Mouse (Mus musculus): Measurements from ENCODE around the gene Olfr867. TPM values are rescaled to one million over a fixed set of nuclear protein-coding genes. Genes with fewer than 3 reads are reported as not detected.

The Olfr867 gene
- total and polyA plus RNA-seq, 3 experiments = not detected

DNA sequence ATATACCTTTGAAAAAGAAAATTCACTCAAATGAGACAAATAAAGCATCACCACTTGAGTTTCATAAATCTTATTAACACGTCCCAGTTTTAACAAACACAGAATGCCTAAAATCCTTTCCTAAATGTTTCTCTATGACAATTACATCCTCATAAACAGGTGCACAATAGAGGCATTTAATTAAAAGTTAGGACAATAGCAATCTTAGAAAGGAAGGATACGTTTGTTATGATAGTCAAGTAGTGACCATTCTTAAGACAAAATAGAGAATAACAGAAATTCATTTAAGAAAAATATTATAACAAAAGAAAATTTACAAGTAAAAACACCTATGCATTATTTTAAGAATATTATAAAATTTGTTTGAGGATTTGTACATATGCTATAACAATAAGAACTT, 29.4 kb downstream of the Olfr867 start, which contains the start of gene Olfr866:
TSS of gene Olfr866 (minus strand) at position 101 of the 400 bp plus-strand sequence.
- no peak for TF ChIP-seq MAX (IDR thresholded peaks at IDR 0.05; ENCODE audit: low read length)
- TF ChIP-seq SIN3A (IDR thresholded peaks at IDR 0.05; ENCODE audit: low read length) = no peak
- no peak for TF ChIP-seq EP300 (IDR thresholded peaks at IDR 0.05; ENCODE audit: low read depth in 1 of 2, low read length in 2 of 2)
- no peak for TF ChIP-seq SMC3 (IDR thresholded peaks at IDR 0.05; ENCODE audit: low read depth, low read length)
- no peak for TF ChIP-seq ELF1 (IDR thresholded peaks at IDR 0.05; ENCODE audit: low read depth, low read length)
- H3K79me2 ChIP-seq (ENCODE audit: control insufficient read depth, insufficient read depth, low read length, poor library complexity) = no peaks in the 10 kb centered on the region
- no peak within 1 kb of the TSS for H3K9ac ChIP-seq (ENCODE audit: control insufficient read depth, low read depth, low read length, poor library complexity, severe bottlenecking)
- no peak for DNase-seq (ENCODE audit: low read depth, low spot score)
- no peaks in the 10 kb centered on the region for H3K9me3 ChIP-seq (replicated peaks; ENCODE audit: insufficient read depth, low read length)
- no peak within 1 kb of the TSS for H3K4me3 ChIP-seq (ENCODE audit: control insufficient read depth in 1 of 2, insufficient read depth in 1 of 2, low read depth in 2 of 2, low read length in 2 of 2)
- no peaks in the 10 kb centered on the region for H3K4me1 ChIP-seq (ENCODE audit: control insufficient read depth in 1 of 2, insufficient read depth in 2 of 2, low read length in 2 of 2)
- no peaks in the 10 kb centered on the region for H3K36me3 ChIP-seq (ENCODE audit: control insufficient read depth in 1 of 2, insufficient read depth in 2 of 2, low read length in 2 of 2)
- no peak within 1 kb of the TSS for H3K27ac ChIP-seq (ENCODE audit: control insufficient read depth, low read depth, low read length)
- no peaks in the 10 kb centered on the region for H3K27me3 ChIP-seq (ENCODE audit: control insufficient read depth in 1 of 2, insufficient read depth in 2 of 2, low read length in 2 of 2)

Other genes with a start within 250 kb of the Olfr867 start
- not detected in 2 replicates for gene Olfr860, start 207.8 kb downstream of the Olfr867 start, total RNA-seq (2012; rRNA removed)
- gene Olfr860, start 207.8 kb downstream of the Olfr867 start, polyA plus RNA-seq (2012; ENCODE audit: insufficient read depth in 1 of 2, insufficient read length in 2 of 2, low read depth in 1 of 2, low replicate concordance in 2 of 2, missing spikeins in 1 of 2) = not detected
- not detected in 2 replicates for gene Olfr862, start 169.6 kb downstream of the Olfr867 start, total RNA-seq (2012; rRNA removed)
- gene Olfr862, start 169.6 kb downstream of the Olfr867 start, polyA plus RNA-seq (2012; ENCODE audit: insufficient read depth in 1 of 2, insufficient read length in 2 of 2, low read depth in 1 of 2, low replicate concordance in 2 of 2, missing spikeins in 1 of 2) = not detected
- 0.26 and 0.39 TPM in 2 replicates for gene Olfr77, start 140.7 kb downstream of the Olfr867 start, total RNA-seq (2012; rRNA removed)
- gene Olfr77, start 140.7 kb downstream of the Olfr867 start, polyA plus RNA-seq (2012; ENCODE audit: insufficient read depth in 1 of 2, insufficient read length in 2 of 2, low read depth in 1 of 2, low replicate concordance in 2 of 2, missing spikeins in 1 of 2) = under 1 TPM in 1 of 2 experiments, not detected in 1; 0.03 TPM
- gene Olfr866, start 29.5 kb downstream of the Olfr867 start, total RNA-seq (2012; rRNA removed) = not detected in 2 replicates
- gene Olfr866, start 29.5 kb downstream of the Olfr867 start, polyA plus RNA-seq (2012; ENCODE audit: insufficient read depth in 1 of 2, insufficient read length in 2 of 2, low read depth in 1 of 2, low replicate concordance in 2 of 2, missing spikeins in 1 of 2) = not detected
- not detected in 2 replicates for gene Olfr868, start 41.1 kb upstream of the Olfr867 start, total RNA-seq (2012; rRNA removed)
- gene Olfr868, start 41.1 kb upstream of the Olfr867 start, polyA plus RNA-seq (2012; ENCODE audit: insufficient read depth in 1 of 2, insufficient read length in 2 of 2, low read depth in 1 of 2, low replicate concordance in 2 of 2, missing spikeins in 1 of 2) = not detected
- not detected in 2 replicates for gene Olfr869, start 71.4 kb upstream of the Olfr867 start, total RNA-seq (2012; rRNA removed)
- gene Olfr869, start 71.4 kb upstream of the Olfr867 start, polyA plus RNA-seq (2012; ENCODE audit: insufficient read depth in 1 of 2, insufficient read length in 2 of 2, low read depth in 1 of 2, low replicate concordance in 2 of 2, missing spikeins in 1 of 2) = not detected
- gene Olfr870, start 116.5 kb upstream of the Olfr867 start, total RNA-seq (2012; rRNA removed) = not detected in 2 replicates
- gene Olfr870, start 116.5 kb upstream of the Olfr867 start, polyA plus RNA-seq (2012; ENCODE audit: insufficient read depth in 1 of 2, insufficient read length in 2 of 2, low read depth in 1 of 2, low replicate concordance in 2 of 2, missing spikeins in 1 of 2) = not detected
- not detected in 2 replicates for gene Olfr871, start 154.6 kb upstream of the Olfr867 start, total RNA-seq (2012; rRNA removed)
- gene Olfr871, start 154.6 kb upstream of the Olfr867 start, polyA plus RNA-seq (2012; ENCODE audit: insufficient read depth in 1 of 2, insufficient read length in 2 of 2, low read depth in 1 of 2, low replicate concordance in 2 of 2, missing spikeins in 1 of 2) = under 1 TPM in 1 of 2 experiments, not detected in 1; 0.08 TPM
- not detected in 2 replicates for gene Olfr872, start 179.6 kb upstream of the Olfr867 start, total RNA-seq (2012; rRNA removed)
- not detected for gene Olfr872, start 179.6 kb upstream of the Olfr867 start, polyA plus RNA-seq (2012; ENCODE audit: insufficient read depth in 1 of 2, insufficient read length in 2 of 2, low read depth in 1 of 2, low replicate concordance in 2 of 2, missing spikeins in 1 of 2)
- gene Olfr39, start 224.8 kb upstream of the Olfr867 start, total RNA-seq (2012; rRNA removed) = not detected in 2 replicates
- not detected for gene Olfr39, start 224.8 kb upstream of the Olfr867 start, polyA plus RNA-seq (2012; ENCODE audit: insufficient read depth in 1 of 2, insufficient read length in 2 of 2, low read depth in 1 of 2, low replicate concordance in 2 of 2, missing spikeins in 1 of 2)
- not detected in 2 replicates for gene Olfr873, start 241.0 kb upstream of the Olfr867 start, total RNA-seq (2012; rRNA removed)
- not detected for gene Olfr873, start 241.0 kb upstream of the Olfr867 start, polyA plus RNA-seq (2012; ENCODE audit: insufficient read depth in 1 of 2, insufficient read length in 2 of 2, low read depth in 1 of 2, low replicate concordance in 2 of 2, missing spikeins in 1 of 2)

Measured in MEL (cell line).